Mouse (Mus musculus) cortical plate, adult 2 months (tissue): ENCODE measurements around the gene Tbc1d22a. TPM values are rescaled to one million over a fixed set of nuclear protein-coding genes. Genes with fewer than 3 reads are reported as not detected.
A peak's percentile ranks its signal among the peaks of the same experiment; 100 is the strongest.

Source experiments
- H3K27ac ChIP-seq: fragments of 200-500 bp; 2 replicates; pipeline ENCODE4 v1.5.1; 2012; ENCODE audit warnings: low read length, control low read depth, inconsistent platforms; ENCODE audit not compliant: insufficient read depth
- H3K4me1 ChIP-seq: fragments of 200-500 bp; 2 replicates; pipeline ENCODE4 v1.6.1; 2011; ENCODE audit warnings: low read length; ENCODE audit not compliant: control insufficient read depth, insufficient read depth
- H3K4me3 ChIP-seq: fragments of 200-500 bp; 2 replicates; pipeline ENCODE4 v1.5.1; 2011; ENCODE audit warnings: mild to moderate bottlenecking, low read length, control low read depth; ENCODE audit not compliant: insufficient read depth
- CTCF ChIP-seq: fragments of 200-500 bp; IDR thresholded peaks from 2 replicates; pipeline ENCODE4 v1.5.1; 2011; ENCODE audit warnings: mild to moderate bottlenecking, control low read depth, low read length; ENCODE audit not compliant: insufficient read depth; ENCODE audit errors: extremely low read depth
- POLR2A ChIP-seq: fragments of 200-500 bp; IDR thresholded peaks from 2 replicates; pipeline ENCODE4 v1.6.1; 2011; ENCODE audit warnings: mild to moderate bottlenecking, low read length, control low read depth; ENCODE audit not compliant: insufficient read depth; ENCODE audit errors: extremely low read depth
- polyA plus RNA-seq: library from polyadenylated mRNA; depleted of rRNA; stranded (reverse); fragments of >200 nt; gene quantifications from 2 replicates; pipeline ENCODE4 v1.2.3, GENCODE M21; 2012

Gene Tbc1d22a
- polyA plus RNA-seq, 1 experiment, result 33.9 TPM

DNA sequence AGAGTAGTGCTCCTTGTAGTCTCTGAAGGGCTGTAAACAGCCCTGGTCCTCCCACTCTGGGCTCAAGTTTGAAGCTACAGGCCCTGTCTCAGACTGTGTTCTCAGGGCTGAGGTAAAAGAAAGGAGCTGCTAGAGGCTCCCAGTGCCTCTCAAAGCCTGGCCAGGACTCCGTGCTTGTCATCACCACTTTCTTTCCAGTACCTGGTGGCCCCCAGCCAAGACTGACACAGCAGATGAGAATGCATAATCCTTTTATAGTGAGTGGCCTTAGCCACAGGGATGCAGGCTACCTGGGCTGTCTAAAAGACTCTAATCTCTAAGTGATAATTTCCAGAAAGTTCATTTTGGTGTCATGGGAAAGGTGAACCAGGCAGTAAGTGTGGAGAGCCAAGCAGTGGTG lies 54.3 kb downstream of the Tbc1d22a start:
- no peak for TF ChIP-seq POLR2A
- TF ChIP-seq CTCF, result no peak
- no peak overlapping the region for H3K4me3 ChIP-seq
- H3K27ac ChIP-seq, result no peak overlapping the region
- no peaks in the 10 kb centered on the region for H3K4me1 ChIP-seq

DNA sequence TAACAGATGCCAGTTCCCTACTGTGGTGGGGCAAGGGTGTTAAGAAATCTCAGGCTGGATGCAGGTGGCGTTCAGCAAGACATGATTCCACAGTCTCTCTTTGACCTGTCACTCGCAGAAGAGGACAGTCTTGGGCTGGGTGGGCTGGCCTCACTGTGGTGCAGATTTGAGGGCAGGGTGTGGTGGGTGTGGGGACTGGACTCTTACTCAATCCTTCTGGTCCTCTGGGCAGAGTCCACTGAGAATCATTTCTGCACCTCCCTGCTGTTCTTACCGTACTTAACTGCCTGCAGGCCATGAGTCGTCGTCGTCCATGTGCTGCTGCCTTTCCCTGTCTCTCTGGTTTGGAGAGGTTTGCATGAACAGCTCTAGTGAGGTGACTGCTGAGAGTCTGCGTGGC lies 61.5 kb downstream of the Tbc1d22a start:
- H3K27ac ChIP-seq, result no peak overlapping the region
- H3K4me3 ChIP-seq, result no peak overlapping the region
- TF ChIP-seq CTCF, result no peak
- no peak for TF ChIP-seq POLR2A
- peaks cover 12% of the 10 kb centered on the region for H3K4me1 ChIP-seq

GRCm38 (mm10) chr15:86276538-86277264 lies 62.4 kb downstream of the Tbc1d22a start:
- Histone ChIP-seq H3K4me1 (peaks cover 12% of the 10 kb centered on the region), H3K4me3 (no peak overlapping the region), H3K27ac (0 out of 2 replicates have a peak overlapping the region, but pooled peaks have one; percentile 10)
- TF ChIP-seq CTCF (peak; percentile 18; the same call in 1 of the 2 replicates), POLR2A (no peak)

DNA sequence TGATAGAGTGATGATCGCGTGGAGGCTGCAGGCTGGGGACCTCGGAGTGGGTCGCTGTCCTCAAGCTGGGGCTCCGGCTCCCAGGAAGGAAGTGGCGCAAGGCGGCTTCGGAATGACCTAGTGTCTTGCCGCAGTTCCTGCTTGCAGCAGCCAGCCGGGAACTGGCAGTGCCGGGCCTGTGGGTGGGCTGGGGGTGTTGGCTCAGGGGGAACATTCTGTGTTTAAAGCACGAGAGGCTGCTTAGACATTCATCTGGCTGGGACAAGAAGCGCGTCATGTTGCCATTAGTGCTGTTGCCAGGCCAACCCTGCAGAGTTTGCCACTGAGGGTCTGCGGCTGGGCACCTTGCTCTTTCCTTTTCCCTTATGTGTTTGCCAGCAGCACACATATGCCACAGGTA lies 63.2 kb downstream of the Tbc1d22a start:
- Histone ChIP-seq H3K27ac (peak overlapping the region; percentile 89), H3K4me3 (no peak overlapping the region), H3K4me1 (peaks cover 12% of the 10 kb centered on the region)
- TF ChIP-seq CTCF, result no peak
- no peak for TF ChIP-seq POLR2A

DNA sequence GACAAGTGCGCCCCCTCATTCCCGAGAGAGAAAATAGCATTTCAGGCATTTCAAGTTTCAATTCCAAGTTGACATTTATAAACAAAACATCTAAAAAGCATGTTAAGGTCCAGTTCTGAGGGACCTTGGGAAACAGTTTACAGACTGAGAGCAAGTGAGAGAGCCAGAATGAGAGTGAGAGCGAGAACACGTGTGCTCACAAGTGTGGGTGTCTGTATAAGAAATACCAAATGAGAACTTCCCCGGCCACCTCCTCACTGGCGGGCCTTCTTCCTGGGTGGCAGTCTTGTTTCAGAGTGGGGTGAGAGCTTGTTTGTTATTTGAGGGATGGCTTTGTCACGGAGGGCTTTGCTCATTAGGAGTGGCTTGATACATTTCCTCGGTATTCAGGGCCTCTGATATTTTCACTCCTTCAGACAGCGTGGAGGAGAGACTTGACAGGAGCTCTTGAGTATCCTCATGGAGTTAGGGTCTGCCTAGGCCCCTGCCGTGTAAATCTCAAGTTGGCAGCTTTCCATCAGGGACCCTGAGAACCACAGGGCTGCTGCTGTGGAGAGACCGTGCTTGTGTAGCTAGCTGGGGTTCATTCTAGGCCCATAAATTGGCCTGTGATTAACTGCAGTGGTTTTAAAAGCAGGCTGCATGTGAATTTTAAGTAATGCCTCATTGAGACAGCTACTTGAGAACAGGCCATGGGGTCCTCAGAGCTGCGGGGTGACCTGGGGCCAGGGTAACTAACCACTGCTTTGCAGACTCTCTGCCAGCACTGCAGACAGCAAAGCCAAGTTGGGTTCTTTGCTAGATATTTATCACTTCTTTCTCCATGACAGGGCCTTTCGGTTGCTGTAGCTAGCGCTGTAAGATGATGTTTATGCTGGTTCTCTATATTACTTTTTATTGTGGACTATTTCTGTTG lies 65.1 kb downstream of the Tbc1d22a start:
- TF ChIP-seq POLR2A, result no peak
- no peak for TF ChIP-seq CTCF
- peaks cover 12% of the 10 kb centered on the region for H3K4me1 ChIP-seq

GRCm38 (mm10) chr15:86280137-86280536 lies 65.9 kb downstream of the Tbc1d22a start:
- TF ChIP-seq POLR2A, result no peak
- Histone ChIP-seq H3K27ac (no peak overlapping the region), H3K4me3 (no peak overlapping the region), H3K4me1 (peaks cover 12% of the 10 kb centered on the region)

More for the DNA sequence above, 65.1 kb downstream of the Tbc1d22a start:
- no peak overlapping the region for H3K4me3 ChIP-seq
- H3K27ac ChIP-seq, result 0 out of 2 replicates have a peak overlapping the region, but pooled peaks have one; percentile 32

DNA sequence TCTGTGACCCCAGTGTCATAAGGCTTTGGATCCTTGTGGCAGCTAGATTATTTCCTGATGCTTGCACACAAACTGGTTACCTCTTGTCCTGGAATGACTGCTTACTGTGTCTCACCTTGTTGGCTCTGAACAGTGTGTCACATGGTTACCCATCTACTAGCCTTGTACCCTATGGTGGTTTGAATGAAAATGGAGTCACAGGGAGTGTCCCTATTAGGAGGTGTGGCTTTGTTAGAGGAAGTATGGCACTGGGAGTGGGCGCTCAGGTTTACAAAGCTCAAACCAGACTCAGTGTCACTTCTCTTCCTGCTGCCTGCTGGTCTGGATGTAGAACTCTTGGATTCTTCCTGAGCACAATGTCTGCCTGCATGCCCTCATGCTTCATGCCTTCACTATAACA lies 69.0 kb downstream of the Tbc1d22a start:
- Histone ChIP-seq H3K4me1 (peaks cover 5% of the 10 kb centered on the region), H3K27ac (no peak overlapping the region), H3K4me3 (no peak overlapping the region)
- TF ChIP-seq CTCF (no peak), POLR2A (no peak)

DNA sequence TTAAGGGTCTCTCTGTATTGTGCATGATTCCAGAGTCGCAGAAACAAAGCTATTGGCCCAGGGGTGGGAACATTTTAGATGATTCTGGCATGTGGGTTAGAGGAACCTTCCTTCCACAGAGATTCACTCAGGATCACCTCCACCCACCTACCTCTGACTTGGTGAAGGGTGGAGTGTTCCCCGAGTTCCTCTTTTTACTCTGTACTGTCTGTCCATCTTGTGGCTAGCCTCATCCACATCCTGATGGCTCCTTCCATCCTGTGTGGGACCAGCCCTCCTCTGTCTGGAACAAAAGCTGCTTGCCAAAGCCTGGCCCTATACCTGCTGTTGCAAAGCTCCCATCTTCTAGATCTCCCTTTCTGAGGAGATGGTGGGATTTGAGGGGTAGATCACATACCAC lies 71.0 kb downstream of the Tbc1d22a start:
- Histone ChIP-seq H3K4me3 (no peak overlapping the region), H3K27ac (no peak overlapping the region), H3K4me1 (0 out of 2 replicates have a peak, but pooled peaks cover 1% of the 10 kb centered on the region)
- no peak for TF ChIP-seq POLR2A
- TF ChIP-seq CTCF, result no peak

GRCm38 (mm10) chr15:86290074-86290473 lies 75.8 kb downstream of the Tbc1d22a start:
- Histone ChIP-seq H3K27ac (no peak overlapping the region), H3K4me3 (no peak overlapping the region), H3K4me1 (peaks cover 6% of the 10 kb centered on the region; the same call in 1 of the 2 replicates)
- TF ChIP-seq CTCF, result no peak
- no peak for TF ChIP-seq POLR2A

DNA sequence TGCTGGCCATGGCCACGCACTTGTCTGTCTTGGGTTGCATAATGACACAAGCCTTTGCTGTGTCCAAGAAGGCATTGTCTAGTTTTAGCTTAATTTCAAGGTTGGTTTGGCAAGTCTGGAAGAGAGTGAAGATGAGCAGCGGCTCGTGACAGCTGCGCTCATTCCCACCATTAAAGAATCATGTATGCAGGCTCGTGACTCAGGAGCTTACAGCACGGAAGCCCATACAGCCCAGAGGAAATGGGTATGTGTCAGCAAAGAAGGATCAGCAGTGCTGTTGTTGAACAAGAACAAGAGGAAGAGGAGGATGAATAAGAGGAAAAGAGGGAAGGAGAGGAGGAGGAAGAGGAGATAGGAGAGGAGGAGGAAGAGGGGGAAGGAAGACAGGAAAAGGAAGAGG lies 78.0 kb downstream of the Tbc1d22a start:
- Histone ChIP-seq H3K27ac (no peak overlapping the region), H3K4me1 (peaks cover 6% of the 10 kb centered on the region; the same call in 1 of the 2 replicates), H3K4me3 (no peak overlapping the region)
- no peak for TF ChIP-seq CTCF
- no peak for TF ChIP-seq POLR2A
